Mouse (Mus musculus) urinary bladder, postnatal 25 days (tissue): ENCODE results near the gene Gadl1.

Source experiments
- DNase-seq: peaks from one replicate; pipeline ENCODE4 v3.0.0; 2022; ENCODE audit warnings: low spot score

Gene Gadl1

GRCm38 (mm10) chr9:115937915-115938314 lies 28.7 kb downstream of the Gadl1 start:
- no peak for DNase-seq

- no peak for DNase-seq
Measured at GRCm38 (mm10) chr9:115939420-115939819, 30.2 kb downstream of the Gadl1 start.

- no peak for DNase-seq
Measured at GRCm38 (mm10) chr9:115941171-115941570, 31.9 kb downstream of the Gadl1 start.

GRCm38 (mm10) chr9:115942486-115942885 lies 33.2 kb downstream of the Gadl1 start:
- DNase-seq: no peak

GRCm38 (mm10) chr9:115942989-115943388 lies 33.7 kb downstream of the Gadl1 start:
- DNase-seq: no peak

GRCm38 (mm10) chr9:115943577-115944320 lies 34.5 kb downstream of the Gadl1 start:
- DNase-seq: no peak

- DNase-seq: no peak
Measured at GRCm38 (mm10) chr9:115965056-115965455, 55.8 kb downstream of the Gadl1 start.

GRCm38 (mm10) chr9:115966116-115966515 lies 56.9 kb downstream of the Gadl1 start:
- no peak for DNase-seq

GRCm38 (mm10) chr9:115966746-115967145 lies 57.5 kb downstream of the Gadl1 start:
- no peak for DNase-seq

- DNase-seq: no peak
Measured at GRCm38 (mm10) chr9:115967638-115968037, 58.4 kb downstream of the Gadl1 start.

- DNase-seq: no peak
Measured at GRCm38 (mm10) chr9:115976901-115977300, 67.6 kb downstream of the Gadl1 start.

- no peak for DNase-seq
Measured at GRCm38 (mm10) chr9:115977598-115978240, 68.5 kb downstream of the Gadl1 start.

- no peak for DNase-seq
Measured at GRCm38 (mm10) chr9:115978478-115978877, 69.2 kb downstream of the Gadl1 start.

GRCm38 (mm10) chr9:115990661-115991060 lies 81.4 kb downstream of the Gadl1 start:
- no peak for DNase-seq

GRCm38 (mm10) chr9:115994772-115995171 lies 85.5 kb downstream of the Gadl1 start:
- no peak for DNase-seq

- no peak for DNase-seq
Measured at GRCm38 (mm10) chr9:115995856-115996560, 86.8 kb downstream of the Gadl1 start.

GRCm38 (mm10) chr9:115998383-115998782 lies 89.1 kb downstream of the Gadl1 start:
- no peak for DNase-seq

- no peak for DNase-seq
Measured at GRCm38 (mm10) chr9:115999361-115999990, 90.2 kb downstream of the Gadl1 start.

GRCm38 (mm10) chr9:116013911-116014310 lies 104.7 kb downstream of the Gadl1 start:
- DNase-seq: no peak

- DNase-seq: no peak
Measured at GRCm38 (mm10) chr9:116016221-116016620, 107.0 kb downstream of the Gadl1 start.

- no peak for DNase-seq
Measured at GRCm38 (mm10) chr9:116017091-116017490, 107.8 kb downstream of the Gadl1 start.

GRCm38 (mm10) chr9:116018586-116018985 lies 109.3 kb downstream of the Gadl1 start:
- DNase-seq: no peak

GRCm38 (mm10) chr9:116025371-116025770 lies 116.1 kb downstream of the Gadl1 start:
- DNase-seq: no peak
